Mouse (Mus musculus): ENCODE measurements around the gene Rin2.

GRCm38 (mm10) chr2:145697160-145697559 is 22.1 kb downstream of the Rin2 start:
- no peak for TF ChIP-seq POLR2A (IDR thresholded peaks at IDR 0.05; ENCODE audit: insufficient read length, low read depth)
- TF ChIP-seq E2F4 (IDR thresholded peaks at IDR 0.05; ENCODE audit: insufficient read depth), result no peak
- TF ChIP-seq MAX (IDR thresholded peaks at IDR 0.05; ENCODE audit: low read depth), result no peak
- no peak for TF ChIP-seq POLR2AphosphoS2 (IDR thresholded peaks at IDR 0.05; ENCODE audit: insufficient read length, low read depth)
- TF ChIP-seq USF1 (IDR thresholded peaks at IDR 0.05; ENCODE audit: low read depth), result no peak
- no peak for TF ChIP-seq SRF (IDR thresholded peaks at IDR 0.05; ENCODE audit: control insufficient read depth, insufficient read length, low read depth)
- TF ChIP-seq CEBPB (IDR thresholded peaks at IDR 0.05; ENCODE audit: insufficient read depth, poor library complexity, severe bottlenecking), result no peak
